Mouse (Mus musculus) bone marrow, adult 2 months (tissue): ENCODE results near the gene Acp6. TPM values are rescaled to one million over a fixed set of nuclear protein-coding genes. Genes with fewer than 3 reads are reported as not detected.
"Not testable (repeated sequence)": the region's sequence is repeated elsewhere in the genome, so short reads cannot be mapped to it uniquely, and the experiment has no call there.

Source experiments
- H3K27ac ChIP-seq: fragments of 200-500 bp; 2 replicates; pipeline ENCODE4 v1.5.1; 2012; ENCODE audit warnings: low read depth, mild to moderate bottlenecking, control low read depth, inconsistent platforms, low read length; ENCODE audit not compliant: control insufficient read depth, poor library complexity, insufficient read depth
- H3K4me1 ChIP-seq: fragments of 200-500 bp; 2 replicates; pipeline ENCODE4 v1.6.1; 2011; ENCODE audit warnings: low read length; ENCODE audit not compliant: control insufficient read depth, insufficient read depth
- H3K4me3 ChIP-seq: fragments of 200-500 bp; replicated peaks from 2 replicates; pipeline ENCODE3; 2011; ENCODE audit warnings: mild to moderate bottlenecking, low read depth, low read length, control low read depth; ENCODE audit not compliant: control insufficient read depth
- CTCF ChIP-seq: fragments of 200-500 bp; IDR thresholded peaks from 2 replicates; pipeline ENCODE4 v1.5.1; 2011; ENCODE audit warnings: low read length, control low read depth; ENCODE audit not compliant: control insufficient read depth, insufficient read depth
- POLR2A ChIP-seq: fragments of 200-500 bp; IDR thresholded peaks from 2 replicates; pipeline ENCODE4 v1.6.1; 2011; ENCODE audit warnings: low read depth, mild to moderate bottlenecking, control low read depth, low read length, borderline replicate concordance; ENCODE audit not compliant: control insufficient read depth
- WGBS: fragments of 180-500 bp; shearing (Covaris S2); methylation state at CpG from one replicate; pipeline ENCODE4 v1.1.7; 2018; 5-methylcytosine and 5-hydroxymethylcytosine counted together
- polyA plus RNA-seq: library from polyadenylated mRNA; stranded (reverse); fragments of >200 nt; gene quantifications from 2 replicates; pipeline ENCODE4 v1.2.4, GENCODE M21; 2011; ENCODE audit warnings: low replicate concordance; ENCODE audit not compliant: missing spikeins, insufficient read depth, insufficient read length

The Acp6 gene
- 7.1 and 16.0 TPM in 2 replicates for polyA plus RNA-seq

DNA sequence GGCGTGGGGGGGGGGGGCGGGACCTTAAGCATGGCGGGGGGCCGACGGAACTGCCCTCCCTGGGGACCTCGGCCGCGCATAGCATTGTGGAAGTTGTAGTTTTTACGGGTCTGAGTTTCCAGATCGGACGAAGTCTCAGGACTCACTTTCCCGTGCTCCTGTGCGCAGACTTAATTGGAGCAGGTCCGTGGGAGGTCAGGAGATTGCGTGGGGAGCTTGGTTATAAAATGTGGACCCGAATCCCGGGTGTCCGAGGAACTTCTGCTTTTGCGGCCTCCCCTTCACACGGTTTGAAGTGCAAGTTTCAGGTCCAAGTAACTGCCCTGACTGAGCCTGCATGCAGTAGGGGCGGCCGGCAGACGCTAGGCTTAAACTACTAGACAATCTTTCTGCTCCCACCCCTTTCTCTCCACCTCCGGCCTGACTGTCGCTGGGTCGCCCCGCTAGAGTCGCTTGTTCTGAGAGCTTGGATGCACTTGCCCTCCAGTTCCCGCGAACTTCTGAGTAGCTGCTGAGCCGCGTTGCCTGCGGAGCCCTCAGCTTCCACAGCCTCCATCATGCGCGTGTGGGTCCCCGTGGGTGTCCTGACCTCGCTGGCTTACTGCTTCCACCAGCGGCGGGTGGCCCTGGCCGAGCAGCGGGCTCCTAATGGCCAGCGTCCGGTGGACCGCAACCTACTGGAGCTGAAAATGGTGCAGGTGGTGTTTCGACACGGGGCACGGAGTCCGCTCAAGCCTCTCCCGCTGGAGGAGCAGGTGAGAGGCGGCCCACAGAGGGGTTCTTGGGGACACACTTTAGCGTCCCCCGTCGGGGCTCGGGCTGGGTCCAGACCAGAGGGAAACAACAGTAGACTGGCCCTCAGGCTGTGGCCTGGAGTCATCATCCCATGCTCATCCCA is at the start of gene Acp6:
Acp6 (plus strand) TSS at position 167 of the 898 bp plus-strand sequence.
- TF ChIP-seq CTCF (no peak), POLR2A (no peak)
- Histone ChIP-seq H3K4me1 (no peaks in the 10 kb centered on the region), H3K4me3 (peak within 1 kb of the TSS; percentile 73), H3K27ac (peak within 1 kb of the TSS; percentile 41)
- WGBS: under 1% methylated on average over 54 of the region's 54 CpGs

DNA sequence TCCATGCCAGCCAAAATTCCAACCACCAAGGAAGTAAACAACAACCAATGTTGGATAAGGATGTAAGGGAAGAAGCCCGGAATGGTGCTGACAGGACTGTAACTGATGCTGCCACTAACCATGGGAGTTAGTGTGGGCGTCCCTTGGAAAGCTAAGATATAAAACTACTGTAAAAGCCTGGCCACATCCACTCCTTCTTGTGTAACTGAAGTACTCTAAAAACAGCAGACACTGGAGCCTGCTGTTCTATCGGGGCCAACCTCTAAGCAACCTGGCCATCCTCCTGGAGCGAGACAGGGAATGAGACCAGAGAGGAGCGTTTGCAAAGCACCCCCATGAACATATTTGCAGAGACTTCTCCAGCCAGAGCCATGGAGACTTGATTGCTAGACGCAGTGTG is 41.1 kb upstream of the Acp6 start:
- Histone ChIP-seq H3K4me3 (no peak overlapping the region), H3K27ac (no peak overlapping the region), H3K4me1 (no peaks in the 10 kb centered on the region)
- WGBS: 89% methylated on average over 6 of the region's 6 CpGs
- TF ChIP-seq CTCF (no peak), POLR2A (no peak)

DNA sequence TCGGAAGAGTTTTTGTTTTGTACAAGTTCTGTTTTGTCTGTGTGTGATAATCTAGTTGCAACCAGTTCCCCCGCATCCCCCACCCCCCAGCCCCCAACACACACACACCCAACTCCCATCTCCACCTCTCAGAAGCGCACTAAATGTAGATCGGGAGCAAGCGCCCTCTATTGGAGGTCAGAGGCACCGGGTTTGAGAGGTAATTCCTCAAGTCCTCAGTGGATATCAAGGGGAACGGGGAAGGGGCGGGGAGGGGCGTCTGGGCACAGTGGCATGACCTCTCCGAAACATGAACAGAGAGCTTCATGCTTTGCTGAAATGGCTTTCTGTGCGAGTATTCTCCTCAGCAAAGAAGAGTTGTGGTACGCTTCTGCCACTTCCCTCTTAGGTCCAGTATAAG is 40.3 kb upstream of the Acp6 start:
- Histone ChIP-seq H3K4me1 (no peaks in the 10 kb centered on the region; the same call in 1 of the 2 replicates), H3K4me3 (no peak overlapping the region), H3K27ac (no peak overlapping the region)
- TF ChIP-seq CTCF (no peak), POLR2A (no peak)
- WGBS: 75% methylated on average over 12 of the region's 12 CpGs

DNA sequence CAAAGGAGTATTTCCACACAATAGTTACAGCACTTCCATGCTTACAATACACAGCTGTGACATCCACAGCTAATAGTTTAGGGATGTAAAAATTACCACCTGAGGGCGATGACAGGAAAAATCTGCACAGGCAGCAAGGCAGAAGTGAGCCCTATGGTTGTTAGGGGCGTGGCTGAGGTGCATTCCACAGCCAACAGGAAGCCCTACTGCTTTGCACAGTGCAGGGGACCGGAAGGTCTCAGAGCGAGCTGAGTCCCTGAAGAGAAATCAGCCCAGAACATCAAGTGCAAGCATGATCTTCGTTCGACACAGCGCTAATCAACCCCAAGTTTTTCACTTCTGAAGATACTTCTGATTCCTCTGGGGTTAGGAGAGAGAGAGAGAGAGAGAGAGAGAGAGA is 34.4 kb upstream of the Acp6 start:
- TF ChIP-seq POLR2A (no peak), CTCF (no peak)
- WGBS: 0% methylated on average over 7 of the region's 7 CpGs
- Histone ChIP-seq H3K4me1 (no peaks in the 10 kb centered on the region; the same call in none of the 2 replicates), H3K27ac (no peak overlapping the region), H3K4me3 (no peak overlapping the region)

DNA sequence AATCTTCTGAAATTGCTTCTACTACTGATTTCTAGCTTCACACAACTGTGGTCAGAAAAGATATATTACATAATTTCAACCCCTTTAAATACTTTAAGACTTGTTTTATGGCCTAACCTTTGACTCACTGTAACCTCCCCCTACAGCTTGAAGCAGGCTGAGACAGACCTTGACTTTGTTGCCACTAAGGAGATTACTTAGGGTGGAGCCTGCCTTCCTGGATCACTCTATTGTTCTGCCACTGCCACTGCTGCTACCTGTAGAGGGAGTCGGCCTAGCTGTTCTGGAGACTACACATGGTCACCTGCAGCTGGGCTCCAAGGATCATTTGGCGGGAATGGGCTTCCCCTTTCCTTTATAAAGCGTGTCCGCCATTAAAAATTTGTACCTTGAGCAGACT is 29.2 kb upstream of the Acp6 start:
- Histone ChIP-seq H3K4me3 (no peak overlapping the region), H3K4me1 (no peaks in the 10 kb centered on the region; the same call in 1 of the 2 replicates), H3K27ac (no peak overlapping the region)
- 80% methylated on average over 4 of the region's 4 CpGs for WGBS
- TF ChIP-seq CTCF: no peak
- no peak for TF ChIP-seq POLR2A

DNA sequence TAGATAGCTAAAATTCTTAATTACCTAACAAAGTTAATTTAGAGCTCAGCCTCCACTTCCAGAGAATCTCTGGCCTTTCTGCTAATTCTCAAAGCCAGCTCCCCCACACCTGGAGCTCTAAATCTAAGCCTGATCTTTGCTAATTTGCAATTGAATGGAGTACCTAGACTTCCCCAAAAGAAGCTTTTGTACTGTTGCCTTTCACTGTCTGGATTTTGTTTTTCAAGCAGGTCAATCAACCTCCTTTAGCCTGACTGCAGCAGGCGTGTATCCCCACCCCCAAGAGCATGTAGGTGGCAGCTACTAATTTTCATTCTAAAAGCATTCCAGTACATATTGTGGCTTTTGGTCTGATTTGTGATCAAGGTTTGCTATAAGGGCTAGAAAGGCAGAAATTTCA is 20.9 kb upstream of the Acp6 start:
- H3K27ac ChIP-seq, H3K4me3 ChIP-seq, H3K4me1 ChIP-seq: not testable (repeated sequence)
- 74% methylated on average over 1 of the region's 1 CpGs for WGBS

DNA sequence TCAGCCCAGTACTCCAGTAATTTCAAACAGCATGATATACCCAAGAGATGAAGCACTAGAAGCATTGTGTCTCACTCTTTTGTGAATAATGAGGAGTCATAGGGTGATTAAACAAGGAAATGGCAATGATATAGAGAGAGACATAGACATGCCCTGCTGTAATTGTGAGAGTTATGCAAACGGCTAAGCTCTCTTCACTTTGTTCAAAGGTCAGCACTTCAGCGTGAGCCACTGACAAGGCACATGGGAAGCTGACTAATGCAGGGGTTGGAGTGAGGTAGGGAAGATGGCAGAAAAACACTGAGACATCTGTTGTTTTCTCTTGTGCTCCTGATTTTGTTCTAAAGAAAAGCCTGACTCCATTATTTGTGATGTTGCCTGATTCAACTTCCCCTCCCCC is 7.5 kb upstream of the Acp6 start:
- WGBS: 71% methylated on average over 2 of the region's 2 CpGs
- no peak overlapping the region for H3K27ac ChIP-seq
- H3K4me3 ChIP-seq: no peak overlapping the region
- no peak for TF ChIP-seq CTCF
- no peak for TF ChIP-seq POLR2A
- no peaks in the 10 kb centered on the region for H3K4me1 ChIP-seq

- 88% methylated on average over 6 of the region's 6 CpGs for WGBS
- Histone ChIP-seq H3K27ac (no peak overlapping the region), H3K4me1 (no peaks in the 10 kb centered on the region), H3K4me3 (no peak overlapping the region)
- no peak for TF ChIP-seq POLR2A
- TF ChIP-seq CTCF: no peak
Measured at GRCm38 (mm10) chr3:97156431-97156830, 2.1 kb upstream of the Acp6 start.
